Mouse (Mus musculus) spleen, postnatal 10 days (tissue): ENCODE data around the gene Tmem126b.

Experiments
- DNase-seq, 2 experiments: peaks; one replicate each; pipeline ENCODE4 v3.0.0; 2021 to 2022; ENCODE audit warnings: low spot score in 2 of 2

Gene Tmem126b

GRCm38 (mm10) chr7:90426020-90427001 lies 49.5 kb downstream of the Tmem126b start, which contains the start of gene Ccdc89:
Gene Ccdc89, plus strand, starts transcription at chr7:90426577.
- DNase-seq, result peak in 1 of 2 experiments; percentile 50
